Mouse (Mus musculus) hindbrain, embryonic 16.5 days (tissue): ENCODE measurements around the gene Anxa3. TPM values are rescaled to one million over a fixed set of nuclear protein-coding genes. Genes with fewer than 3 reads are reported as not detected.
A peak's percentile ranks its signal among the peaks of the same experiment; 100 is the strongest.

Experiments used
- ATAC-seq: fragments of 200-750 bp; cut with Nextera tagmentation; 2 replicates; pipeline ENCODE4 v1.8.0; 2017; ENCODE audit warnings: moderate TSS enrichment, moderate library complexity
- H3K27ac ChIP-seq: fragments of 300-500 bp; sonication (generic); 2 replicates; pipeline ENCODE4 v1.5.1; 2014; ENCODE audit warnings: low read depth, mild to moderate bottlenecking, control low read depth, low read length, moderate library complexity
- H3K27me3 ChIP-seq: fragments of 300-500 bp; sonication (generic); replicated peaks from 2 replicates; pipeline ENCODE4 v1.6.1; 2014; ENCODE audit warnings: low read length; ENCODE audit not compliant: control insufficient read depth, insufficient read depth
- H3K36me3 ChIP-seq: fragments of 300-500 bp; sonication (generic); 2 replicates; pipeline ENCODE4 v1.6.1; 2014; ENCODE audit warnings: mild to moderate bottlenecking, low read length, moderate library complexity, mixed read lengths; ENCODE audit not compliant: control insufficient read depth, insufficient read depth
- H3K4me1 ChIP-seq: fragments of 300-500 bp; sonication (generic); 2 replicates; pipeline ENCODE4 v1.6.1; 2014; ENCODE audit warnings: low read depth, low read length; ENCODE audit not compliant: control insufficient read depth, insufficient read depth
- H3K4me2 ChIP-seq: fragments of 300-500 bp; sonication (generic); 2 replicates; pipeline ENCODE4 v1.6.1; 2014; ENCODE audit warnings: mild to moderate bottlenecking, low read length, control low read depth, moderate library complexity
- H3K4me3 ChIP-seq: fragments of 300-500 bp; sonication (generic); 2 replicates; pipeline ENCODE4 v1.5.1; 2014; ENCODE audit warnings: mild to moderate bottlenecking, low read length, control low read depth, moderate library complexity
- H3K9ac ChIP-seq: fragments of 300-500 bp; sonication (generic); 2 replicates; pipeline ENCODE4 v1.6.1; 2014; ENCODE audit warnings: low read depth, mild to moderate bottlenecking, control low read depth, low read length, moderate library complexity
- H3K9me3 ChIP-seq: fragments of 300-500 bp; sonication (generic); 2 replicates; pipeline ENCODE4 v1.6.1; 2014; ENCODE audit warnings: mild to moderate bottlenecking, low read length, moderate library complexity; ENCODE audit not compliant: control insufficient read depth
- WGBS: fragments of 180-500 bp; shearing (Covaris S2); extraction: QIAGEN DNeasy Blood & Tissue Kit; methylation state at CpG from one replicate; pipeline ENCODE4 v1.1.7; 2014; 5-methylcytosine and 5-hydroxymethylcytosine counted together
- polyA plus RNA-seq: library from polyadenylated mRNA; unstranded; fragments of >200 nt; fragmentation: Nextera tagmentation; extraction: Ambion mirVana; gene quantifications from 2 replicates; pipeline ENCODE4 v1.2.1, GENCODE M21; 2015

The Anxa3 gene
- polyA plus RNA-seq, 1 experiment from 2014 or later = 30.4 TPM

DNA sequence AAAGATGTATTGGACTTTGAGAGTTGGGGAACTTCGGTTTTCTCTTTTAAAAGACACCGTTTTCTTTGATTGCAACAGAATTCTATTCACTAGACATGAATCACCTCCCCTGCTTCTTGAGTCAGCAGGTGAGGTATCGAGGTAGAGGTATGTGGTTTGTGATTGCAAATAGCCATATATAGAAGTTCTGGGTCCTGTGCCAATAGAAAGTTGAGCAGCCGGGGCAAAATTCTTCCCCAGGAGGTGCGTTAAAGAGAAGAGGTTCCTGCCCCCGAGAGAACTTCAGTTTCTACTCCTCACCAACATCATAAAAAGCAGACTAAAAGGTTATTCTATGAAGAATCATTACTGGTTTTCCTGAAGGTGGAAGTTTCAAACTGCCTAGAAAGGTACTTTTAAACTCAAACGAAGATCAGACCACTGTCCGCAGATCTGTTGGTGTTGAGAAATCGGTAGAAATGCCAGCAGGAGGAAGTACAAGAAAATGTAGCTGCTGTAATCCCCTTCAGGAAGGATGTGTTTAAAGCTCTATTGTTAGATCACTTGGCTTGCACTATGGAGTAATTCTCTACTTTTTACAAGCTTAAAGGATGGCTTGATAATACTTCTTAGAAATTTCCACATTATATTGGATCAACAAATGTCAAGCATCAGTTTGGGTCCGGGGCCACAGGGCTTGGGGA, 955 bp downstream of the Anxa3 start:
- Histone ChIP-seq H3K9ac (no peak overlapping the region), H3K27ac (no peak overlapping the region), H3K4me1 (no peaks in the 10 kb centered on the region), H3K9me3 (no peaks in the 10 kb centered on the region), H3K27me3 (no peaks in the 10 kb centered on the region), H3K36me3 (no peaks in the 10 kb centered on the region), H3K4me2 (peak overlapping the region; percentile 63), H3K4me3 (peak overlapping the region; percentile 38; the same call in 1 of the 2 replicates)
- ATAC-seq = no peak
- WGBS = 63% methylated on average over 10 of the region's 10 CpGs

GRCm38 (mm10) chr5:96795752-96796151, 2.6 kb downstream of the Anxa3 start:
- no peaks in the 10 kb centered on the region for H3K9me3 ChIP-seq
- no peak overlapping the region for H3K27ac ChIP-seq
- H3K9ac ChIP-seq = no peak overlapping the region
- no peaks in the 10 kb centered on the region for H3K36me3 ChIP-seq
- H3K4me1 ChIP-seq = no peaks in the 10 kb centered on the region
- 97% methylated on average over 1 of the region's 1 CpGs for WGBS
- no peak for ATAC-seq
- H3K4me3 ChIP-seq = no peak overlapping the region
- H3K4me2 ChIP-seq = no peak overlapping the region
- no peaks in the 10 kb centered on the region for H3K27me3 ChIP-seq

DNA sequence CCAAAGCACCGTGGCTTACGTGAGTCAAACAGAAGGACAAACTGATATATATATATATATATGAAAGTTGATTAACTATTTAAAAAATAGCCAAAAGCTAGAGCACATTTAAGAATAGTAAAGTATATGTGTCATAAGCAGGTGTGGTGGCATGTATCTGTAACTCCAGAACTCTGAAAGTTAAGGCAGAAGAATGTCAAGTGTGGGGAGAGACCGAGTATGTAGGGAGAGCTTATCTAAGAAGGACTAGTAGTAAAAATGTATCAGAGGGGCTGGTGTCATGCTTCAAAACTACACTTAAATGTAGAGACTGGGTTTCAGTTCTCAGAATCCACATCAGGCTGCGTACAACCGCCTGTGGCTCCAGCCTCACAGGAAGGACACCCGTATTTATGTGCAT, 4.3 kb downstream of the Anxa3 start:
- Histone ChIP-seq H3K27ac (no peak overlapping the region), H3K4me2 (no peak overlapping the region), H3K4me3 (no peak overlapping the region), H3K27me3 (no peaks in the 10 kb centered on the region), H3K36me3 (no peaks in the 10 kb centered on the region), H3K9ac (no peak overlapping the region), H3K4me1 (no peaks in the 10 kb centered on the region), H3K9me3 (no peaks in the 10 kb centered on the region)
- no peak for ATAC-seq
- WGBS = 94% methylated on average over 6 of the region's 6 CpGs

DNA sequence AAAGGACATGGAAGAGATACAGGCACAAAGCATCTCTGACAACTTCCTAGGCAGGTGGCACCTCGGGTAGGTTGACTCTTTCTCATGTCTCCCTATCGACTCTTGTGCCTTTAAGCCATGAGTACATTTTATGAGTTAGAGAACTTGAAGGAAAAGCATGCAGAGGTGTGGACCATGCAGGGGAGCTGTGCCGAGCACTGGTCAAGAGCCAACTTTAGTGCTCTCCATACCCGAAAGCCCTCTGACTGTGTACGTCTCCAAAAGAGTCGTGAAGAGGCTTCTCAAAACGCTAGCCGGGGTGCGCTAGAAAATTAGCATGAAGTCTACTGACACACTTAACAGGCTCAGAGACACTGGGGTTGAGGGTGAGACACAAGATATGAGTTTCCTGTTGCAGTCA, 6.0 kb downstream of the Anxa3 start:
- Histone ChIP-seq H3K9me3 (no peaks in the 10 kb centered on the region), H3K27ac (no peak overlapping the region), H3K27me3 (no peaks in the 10 kb centered on the region), H3K9ac (no peak overlapping the region), H3K4me1 (no peaks in the 10 kb centered on the region), H3K4me2 (no peak overlapping the region), H3K36me3 (no peaks in the 10 kb centered on the region), H3K4me3 (no peak overlapping the region)
- no peak for ATAC-seq
- WGBS = 87% methylated on average over 9 of the region's 9 CpGs

DNA sequence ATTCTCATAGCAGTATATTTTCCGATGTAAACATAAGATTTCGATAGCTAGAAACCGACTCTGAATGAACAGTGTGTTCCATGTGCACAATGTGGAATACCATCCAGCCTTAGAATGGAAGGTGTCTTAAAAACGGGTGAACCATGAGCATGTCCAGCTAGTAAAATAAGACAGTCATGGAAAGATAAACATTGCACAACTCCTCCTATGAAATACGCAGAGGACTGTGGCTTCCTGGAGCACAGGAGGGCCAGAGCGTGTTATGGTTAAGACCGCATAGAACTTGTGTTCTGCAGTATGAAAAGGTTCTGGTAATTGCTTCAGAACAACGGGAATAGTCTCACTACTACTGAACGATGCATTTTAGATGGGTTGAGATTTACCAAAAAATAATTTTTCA, 6.8 kb downstream of the Anxa3 start:
- Histone ChIP-seq H3K4me2 (no peak overlapping the region), H3K4me1 (no peaks in the 10 kb centered on the region), H3K27me3 (no peaks in the 10 kb centered on the region), H3K9ac (no peak overlapping the region), H3K9me3 (no peaks in the 10 kb centered on the region), H3K4me3 (no peak overlapping the region), H3K27ac (no peak overlapping the region), H3K36me3 (no peaks in the 10 kb centered on the region)
- no peak for ATAC-seq
- 94% methylated on average over 9 of the region's 9 CpGs for WGBS

DNA sequence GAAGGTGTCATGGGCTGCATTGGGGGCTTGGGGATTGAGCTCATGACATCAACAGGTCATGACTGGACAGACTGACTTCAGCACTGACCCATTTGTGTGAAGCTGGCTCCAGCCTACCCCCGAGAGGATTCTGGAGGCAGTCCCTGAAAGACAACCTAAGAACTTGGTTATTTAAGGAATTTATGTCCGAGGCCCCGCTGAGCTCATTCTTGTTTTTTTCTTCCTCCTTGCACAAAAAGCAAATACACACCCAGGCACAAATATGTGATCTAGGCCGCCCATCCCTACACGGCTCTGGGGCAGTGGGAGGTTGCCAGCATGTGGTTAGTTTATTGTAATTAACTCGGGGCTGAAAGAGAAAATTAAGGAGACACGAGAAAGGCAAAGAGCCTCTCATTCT, 9.0 kb downstream of the Anxa3 start:
- H3K9me3 ChIP-seq = no peaks in the 10 kb centered on the region
- no peaks in the 10 kb centered on the region for H3K27me3 ChIP-seq
- no peak overlapping the region for H3K4me2 ChIP-seq
- H3K9ac ChIP-seq = no peak overlapping the region
- H3K27ac ChIP-seq = no peak overlapping the region
- no peaks in the 10 kb centered on the region for H3K4me1 ChIP-seq
- no peak overlapping the region for H3K4me3 ChIP-seq
- no peaks in the 10 kb centered on the region for H3K36me3 ChIP-seq
- no peak for ATAC-seq
- WGBS = 35% methylated on average over 7 of the region's 7 CpGs

DNA sequence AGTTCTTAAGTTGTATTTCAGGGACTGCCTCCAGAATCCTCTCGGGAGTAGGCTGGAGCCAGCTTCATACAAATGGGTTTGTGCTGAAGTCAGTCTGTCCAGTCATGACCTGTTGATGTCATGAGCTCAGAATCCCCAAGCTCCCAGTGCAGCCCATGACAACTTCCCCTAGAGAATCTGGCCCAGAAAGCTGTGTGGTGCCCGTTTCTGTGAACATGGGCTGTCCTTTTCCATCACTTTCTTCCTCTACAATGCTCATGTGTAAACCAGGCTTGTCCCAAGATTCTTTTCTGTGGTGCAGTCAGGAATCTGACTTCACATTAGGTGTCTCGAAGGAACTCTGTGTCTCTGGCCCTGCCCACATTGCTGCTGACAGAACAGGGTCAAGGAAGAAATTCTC, 10.0 kb downstream of the Anxa3 start:
- Histone ChIP-seq H3K9ac (no peak overlapping the region), H3K27ac (no peak overlapping the region), H3K27me3 (no peaks in the 10 kb centered on the region), H3K4me3 (no peak overlapping the region), H3K9me3 (no peaks in the 10 kb centered on the region), H3K4me2 (no peak overlapping the region), H3K36me3 (no peaks in the 10 kb centered on the region), H3K4me1 (no peaks in the 10 kb centered on the region)
- 67% methylated on average over 3 of the region's 3 CpGs for WGBS
- no peak for ATAC-seq

DNA sequence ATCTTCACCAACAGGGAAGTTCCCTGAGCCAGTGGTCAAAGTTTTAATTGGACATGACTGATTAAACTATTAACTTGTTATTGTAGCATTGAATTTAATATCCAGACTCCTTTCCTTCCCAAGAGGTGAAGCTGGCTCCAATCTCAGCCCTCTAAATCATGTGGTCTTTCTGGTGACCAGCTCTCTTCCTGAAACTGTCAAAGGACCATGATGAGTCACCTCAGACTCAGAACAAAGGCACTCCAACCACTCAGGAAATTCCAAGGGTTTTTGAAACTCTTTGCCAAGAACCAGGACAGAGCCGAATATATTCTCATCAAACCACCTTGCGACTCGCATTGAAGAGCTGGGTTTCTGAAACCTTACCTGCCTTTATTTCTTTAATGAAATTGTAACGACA, 11.2 kb downstream of the Anxa3 start:
- no peak for ATAC-seq
- no peak overlapping the region for H3K27ac ChIP-seq
- no peak overlapping the region for H3K4me3 ChIP-seq
- WGBS = 87% methylated on average over 4 of the region's 4 CpGs
- no peaks in the 10 kb centered on the region for H3K4me1 ChIP-seq
- H3K4me2 ChIP-seq = no peak overlapping the region
- H3K9me3 ChIP-seq = no peaks in the 10 kb centered on the region
- no peaks in the 10 kb centered on the region for H3K27me3 ChIP-seq
- H3K9ac ChIP-seq = no peak overlapping the region
- H3K36me3 ChIP-seq = no peaks in the 10 kb centered on the region

- H3K4me1 ChIP-seq = no peaks in the 10 kb centered on the region
- no peak overlapping the region for H3K27ac ChIP-seq
- H3K9ac ChIP-seq = no peak overlapping the region
- 77% methylated on average over 3 of the region's 3 CpGs for WGBS
- H3K27me3 ChIP-seq = no peaks in the 10 kb centered on the region
- H3K36me3 ChIP-seq = no peaks in the 10 kb centered on the region
- ATAC-seq = no peak
- H3K4me3 ChIP-seq = no peak overlapping the region
- H3K9me3 ChIP-seq = no peaks in the 10 kb centered on the region
- H3K4me2 ChIP-seq = no peak overlapping the region
Measured at GRCm38 (mm10) chr5:96804813-96805212, 11.7 kb downstream of the Anxa3 start.

DNA sequence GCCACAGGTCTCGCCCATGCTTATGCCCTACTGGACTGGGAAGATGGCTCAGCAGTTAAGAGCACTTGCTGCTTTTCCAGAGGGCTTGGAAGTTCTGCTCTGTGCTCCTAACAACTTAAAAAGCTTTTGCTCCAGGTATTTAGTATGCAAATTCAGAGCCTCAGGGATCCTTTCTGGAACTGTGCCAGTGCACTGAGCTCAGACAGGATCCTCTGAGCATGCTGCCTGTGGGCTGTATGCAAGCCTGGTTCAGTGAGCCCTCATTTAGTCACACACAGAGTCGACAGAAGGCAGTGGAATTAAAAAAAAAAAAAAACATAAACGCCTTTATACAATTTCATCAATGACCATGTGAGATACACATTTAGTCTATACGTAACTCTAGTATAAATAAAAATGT, 17.5 kb downstream of the Anxa3 start:
- H3K9me3 ChIP-seq = no peaks in the 10 kb centered on the region
- H3K27ac ChIP-seq = no peak overlapping the region
- 61% methylated on average over 4 of the region's 4 CpGs for WGBS
- 0 out of 2 replicates have a peak, but pooled peaks have one; percentile 63 for ATAC-seq
- no peak overlapping the region for H3K4me3 ChIP-seq
- H3K27me3 ChIP-seq = no peaks in the 10 kb centered on the region
- no peaks in the 10 kb centered on the region for H3K4me1 ChIP-seq
- no peak overlapping the region for H3K9ac ChIP-seq
- no peak overlapping the region for H3K4me2 ChIP-seq
- H3K36me3 ChIP-seq = no peaks in the 10 kb centered on the region
